In genomic region chr5:129521913-129522312, GRCm38 (mm10) we compare ENCODE assay signal across 20 mouse cellular contexts. TPM values are rescaled to one million over a fixed set of nuclear protein-coding genes. Genes with fewer than 3 reads are reported as not detected.
DNase-seq lines count a peak whose midpoint lies in the region; ATAC-seq and TF ChIP-seq lines count a peak whose summit lies in the region.
"Had no signal": no experiment of that assay in that cellular context is flagged by ENCODE, and none has a peak within 500 bp of the region (broad histone marks: within the 10 kb centered on the region; RNA-seq: fewer than 3 reads in every experiment).

No protein-coding gene starts in this region.

- TF ChIP-seq CTCF in layer of hippocampus, adult 2 months (conservative IDR thresholded peaks at IDR 0.05): no peak

- peak overlapping the region; percentile 83 for H3K27ac ChIP-seq in layer of hippocampus, adult 2 months
- H3K27ac ChIP-seq: embryonic facial prominence, embryonic 10.5 days; embryonic facial prominence, embryonic 12.5 days; forebrain, embryonic 13.5 days; forebrain, embryonic 15.5 days had no signal

- H3K4me3 ChIP-seq in layer of hippocampus, adult 2 months: no peak overlapping the region
- H3K4me3 ChIP-seq: embryonic facial prominence, embryonic 10.5 days; embryonic facial prominence, embryonic 12.5 days; forebrain, embryonic 13.5 days; forebrain, embryonic 15.5 days had no signal

- no peak for DNase-seq in layer of hippocampus, adult 2 months (ENCODE audit: low spot score in 2 of 2)
- DNase-seq in layer of hippocampus, adult 18-20 months (ENCODE audit: low spot score in 2 of 2): no peak
- peak; percentile 61 for DNase-seq in 416B (ENCODE audit: low read depth)
- DNase-seq in embryo, embryonic 9.5 days (ENCODE audit: extremely low spot score): no peak
- no peak for DNase-seq in gastrocnemius, postnatal 10 days
- DNase-seq: adrenal gland, adult 2 months; adrenal gland, postnatal 10 days; adrenal gland, postnatal 25 days; cerebellum, adult 11 months; cerebellum, adult 18-20 months; cerebellum, adult 8-10 months; cerebellum, adult 9-11 months; cerebellum, postnatal 36 days; embryo, embryonic 11 days had no signal

- peak; percentile 22 to 39; a peak in 1 of 4 replicates for ATAC-seq in hematopoietic stem cell, adult 5-6 weeks (replicated peaks in 1 of 2; ENCODE audit: insufficient read depth in 1 of 2, low FRiP score in 2 of 2, low TSS enrichment in 1 of 2, low read depth in 1 of 2, poor library complexity in 2 of 2, severe bottlenecking in 2 of 2)
- ATAC-seq: forebrain, embryonic 13.5 days; forebrain, embryonic 15.5 days; forebrain, postnatal 0 days had no signal

RNA-seq across cellular contexts. Expression of gene Sfswap, which starts 20.9 kb away (rescaled TPM):
- total RNA-seq in layer of hippocampus, adult 2 months (2021): 100 to 1,000 TPM; 129 to 147 TPM
- 100 to 1,000 TPM; 102 to 119 TPM for total RNA-seq in layer of hippocampus, adult 18-20 months (2021)
- 72.3 and 75.2 TPM in 2 replicates for total RNA-seq in hematopoietic stem cell, adult 5-6 weeks (2017)
- 10 to 100 TPM; 32.4 to 47.0 TPM for total RNA-seq in gastrocnemius, postnatal 10 days (2021)
